Mouse (Mus musculus) heart, adult 2 months (tissue): ENCODE measurements around the gene Ugt2b35. TPM values are rescaled to one million over a fixed set of nuclear protein-coding genes. Genes with fewer than 3 reads are reported as not detected.

Source experiments
- DNase-seq, 2 experiments: peaks; one replicate each; pipeline ENCODE4 v3.0.0; 2021
- H3K27ac ChIP-seq: fragments of 200-600 bp; 2 replicates; pipeline ENCODE4 v1.8.1; 2022
- H3K27me3 ChIP-seq: fragments of 200-500 bp; 2 replicates; pipeline ENCODE4 v1.6.1; 2012; ENCODE audit warnings: mild to moderate bottlenecking, low read length, inconsistent platforms, mixed read lengths; ENCODE audit not compliant: control insufficient read depth, insufficient read depth
- H3K36me3 ChIP-seq: fragments of 200-500 bp; 2 replicates; pipeline ENCODE4 v1.6.1; 2012; ENCODE audit warnings: low read length, inconsistent platforms; ENCODE audit not compliant: control insufficient read depth, insufficient read depth
- H3K4me1 ChIP-seq: fragments of 200-500 bp; 2 replicates; pipeline ENCODE4 v1.6.1; 2011; ENCODE audit warnings: low read length; ENCODE audit not compliant: control insufficient read depth, insufficient read depth
- H3K4me3 ChIP-seq: fragments of 200-600 bp; 2 replicates; pipeline ENCODE4 v1.8.1; 2022
- H3K79me2 ChIP-seq: fragments of 200-500 bp; replicated peaks from 2 replicates; pipeline ENCODE4 v1.6.1; 2012; ENCODE audit warnings: mild to moderate bottlenecking, inconsistent platforms, low read length, moderate library complexity, mixed read lengths; ENCODE audit not compliant: control insufficient read depth, insufficient read depth
- H3K9ac ChIP-seq: fragments of 200-500 bp; 2 replicates; pipeline ENCODE4 v1.6.1; 2012; ENCODE audit warnings: low read depth, mild to moderate bottlenecking, control low read depth, inconsistent platforms, low read length, mixed read lengths
- CTCF ChIP-seq: fragments of 200-600 bp; IDR thresholded peaks from 2 replicates; pipeline ENCODE4 v1.8.1; 2022; ENCODE audit warnings: antibody characterized with exemption, mild to moderate bottlenecking, moderate library complexity
- EP300 ChIP-seq: fragments of 200-500 bp; IDR thresholded peaks from 2 replicates; pipeline ENCODE4 v1.6.1; 2011; ENCODE audit warnings: low read depth, low read length, control low read depth; ENCODE audit not compliant: insufficient read depth
- POLR2A ChIP-seq: fragments of 200-500 bp; IDR thresholded peaks from 2 replicates; pipeline ENCODE4 v1.6.1; 2011; ENCODE audit warnings: mild to moderate bottlenecking, low read depth, low read length, control low read depth; ENCODE audit not compliant: insufficient read depth
- WGBS: fragments of 180-500 bp; shearing (Covaris S2); methylation state at CpG from one replicate; pipeline ENCODE4 v1.1.7; 2018; 5-methylcytosine and 5-hydroxymethylcytosine counted together
- intact Hi-C: fragments of 180-260 bp; cut with DNase I; formaldehyde crosslinking; loops from one replicate; pipeline ENCODE4 v1.15.1; 2025
- polyA plus RNA-seq: library from polyadenylated mRNA; depleted of rRNA; stranded (reverse); fragments of >200 nt; gene quantifications from 2 replicates; pipeline ENCODE4 v1.2.3, GENCODE M21; 2012; rRNA removed
- total RNA-seq, 2 experiments: library from RNA; stranded (reverse); gene quantifications; 2 replicates each; pipeline ENCODE4 v1.2.3; 2021

The Ugt2b35 gene
- total and polyA plus RNA-seq, 3 experiments, result not detected

DNA sequence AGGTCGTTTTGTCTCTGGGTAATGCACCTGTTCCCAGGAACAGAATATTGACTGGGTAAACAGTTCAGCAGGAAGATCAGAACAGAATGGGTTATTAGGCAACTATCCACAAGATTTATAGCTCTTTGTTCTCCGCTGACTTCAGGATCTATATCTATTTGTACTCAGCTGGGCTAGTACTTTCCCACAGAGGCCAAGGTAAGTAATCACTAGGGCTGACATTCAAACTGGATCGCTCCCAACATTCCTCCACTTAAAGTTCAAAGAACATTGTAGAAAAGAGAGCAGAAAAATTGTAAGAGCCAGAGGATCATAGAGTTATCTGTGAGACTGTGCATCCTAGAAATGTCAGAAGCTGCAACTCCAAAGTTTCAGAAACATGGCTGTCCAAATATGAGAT, 14.8 kb downstream of the Ugt2b35 start:
- DNase-seq, result no peak
- no peak overlapping the region for H3K4me3 ChIP-seq
- no peaks in the 10 kb centered on the region for H3K4me1 ChIP-seq
- WGBS, result 67% methylated on average over 3 of the region's 3 CpGs
- no peaks in the 10 kb centered on the region for H3K79me2 ChIP-seq
- no peak overlapping the region for H3K9ac ChIP-seq
- intact Hi-C loops, result no loop called here
- TF ChIP-seq CTCF (no peak), POLR2A (no peak), EP300 (no peak)
- no peak overlapping the region for H3K27ac ChIP-seq
- H3K27me3 ChIP-seq, result no peaks in the 10 kb centered on the region
- H3K36me3 ChIP-seq, result no peaks in the 10 kb centered on the region

- no peaks in the 10 kb centered on the region for H3K36me3 ChIP-seq
- no peak overlapping the region for H3K4me3 ChIP-seq
- no peaks in the 10 kb centered on the region for H3K27me3 ChIP-seq
- TF ChIP-seq POLR2A (no peak), CTCF (no peak), EP300 (no peak)
- WGBS, result 51% methylated on average over 3 of the region's 3 CpGs
- intact Hi-C loops, result no loop called here
- DNase-seq, result no peak
- H3K27ac ChIP-seq, result no peak overlapping the region
- no peaks in the 10 kb centered on the region for H3K79me2 ChIP-seq
- no peaks in the 10 kb centered on the region for H3K4me1 ChIP-seq
- no peak overlapping the region for H3K9ac ChIP-seq
Observed at GRCm38 (mm10) chr5:87027359-87027758, 26.7 kb downstream of the Ugt2b35 start.

- Histone ChIP-seq H3K9ac (no peak overlapping the region), H3K36me3 (no peaks in the 10 kb centered on the region), H3K4me1 (no peaks in the 10 kb centered on the region), H3K4me3 (no peak overlapping the region), H3K27me3 (no peaks in the 10 kb centered on the region), H3K27ac (no peak overlapping the region), H3K79me2 (no peaks in the 10 kb centered on the region)
- no peak for DNase-seq
- WGBS, result 70% methylated on average over 1 of the region's 1 CpGs
- TF ChIP-seq CTCF (no peak), EP300 (no peak)
- intact Hi-C loops, result no loop called here
Observed at GRCm38 (mm10) chr5:87030624-87031023, 30.0 kb downstream of the Ugt2b35 start.

Other genes starting within 250 kb of the Ugt2b35 start
- 10 to 100 TPM; 28.1 to 30.3 TPM for gene Ythdc1, start 196.6 kb upstream of the Ugt2b35 start, total RNA-seq
- gene Ythdc1, start 196.6 kb upstream of the Ugt2b35 start, polyA plus RNA-seq, result 11.7 and 19.2 TPM in 2 replicates
- not detected for gene Ugt2b34, start 93.9 kb upstream of the Ugt2b35 start, total RNA-seq
- 0.09 and 0.14 TPM in 2 replicates for gene Ugt2b34, start 93.9 kb upstream of the Ugt2b35 start, polyA plus RNA-seq
- not detected for gene Ugt2b1, start 74.3 kb upstream of the Ugt2b35 start, total RNA-seq
- 0.12 TPM in 1 of 2 replicates, not detected in the other for gene Ugt2b1, start 74.3 kb upstream of the Ugt2b35 start, polyA plus RNA-seq
- gene Ugt2b36, start 91.7 kb downstream of the Ugt2b35 start, total RNA-seq, result not detected
- gene Ugt2b36, start 91.7 kb downstream of the Ugt2b35 start, polyA plus RNA-seq, result 0.20 TPM in 1 of 2 replicates, not detected in the other
- not detected for gene Ugt2b5, start 139.5 kb downstream of the Ugt2b35 start, total RNA-seq
- 0.18 TPM in 1 of 2 replicates, not detected in the other for gene Ugt2b5, start 139.5 kb downstream of the Ugt2b35 start, polyA plus RNA-seq